Mouse (Mus musculus): Measurements from ENCODE around the gene Creld2.

DNA sequence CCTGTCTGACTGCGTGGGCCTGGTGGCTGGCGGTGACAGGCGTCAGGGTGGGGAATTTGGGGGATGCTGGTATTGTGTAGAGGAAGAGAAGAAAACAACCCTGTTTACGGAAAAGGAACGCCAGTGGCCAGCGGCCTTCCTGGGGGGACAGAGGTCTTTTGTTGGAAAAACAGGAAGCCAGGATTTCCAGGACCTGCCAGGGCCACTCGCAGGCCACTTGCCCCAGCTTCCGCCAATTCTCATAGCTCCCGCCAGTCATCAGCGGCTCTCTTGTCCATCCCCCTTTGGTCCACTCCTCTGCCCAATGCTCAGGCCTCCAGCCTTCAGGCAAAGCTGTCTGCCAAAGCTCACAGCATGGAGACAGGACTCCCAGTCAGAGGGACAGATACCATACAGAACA, 20.7 kb downstream of the Creld2 start:
- TF ChIP-seq CTCF (IDR thresholded peaks at IDR 0.05; ENCODE audit: low read depth, low read length) (no peak), POLR2A (IDR thresholded peaks at IDR 0.05; ENCODE audit: extremely low read depth, insufficient read depth, low read length) (no peak)

Data from liver, adult 2 months (tissue).